Mouse (Mus musculus) cerebellum, adult 8-10 months (tissue): ENCODE data around the gene Krtap5-2.
"Not testable (repeated sequence)": the region's sequence is repeated elsewhere in the genome, so short reads cannot be mapped to it uniquely, and the experiment has no call there.

Experiments used
- DNase-seq: peaks from one replicate; pipeline ENCODE4 v3.0.0; 2022

The Krtap5-2 gene

DNA sequence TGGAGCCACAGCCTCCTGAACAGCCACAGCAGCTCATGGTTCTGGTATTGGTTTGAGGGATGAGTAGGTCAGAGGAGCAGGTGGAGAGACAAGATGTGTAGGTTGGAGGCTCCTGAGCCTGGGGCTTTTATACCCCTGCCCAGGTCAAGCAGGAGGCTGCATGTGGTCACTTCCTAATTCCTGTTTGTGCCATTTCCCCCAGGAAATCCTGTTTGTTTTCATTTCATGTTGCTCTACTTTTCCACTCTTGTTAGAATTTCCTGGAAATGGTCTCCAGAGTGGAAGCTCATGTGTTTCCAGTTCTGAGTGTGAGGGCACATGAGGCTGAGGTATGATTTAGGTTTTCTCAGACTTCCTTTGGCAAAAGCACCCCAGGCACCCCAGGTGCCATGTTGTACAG, at the start of gene Krtap5-2:
Gene Krtap5-2 (minus strand): TSS at position 101 of the 400 bp plus-strand sequence.
- DNase-seq: not testable (repeated sequence)

- DNase-seq: no peak
These were observed 48.7 kb upstream of the Krtap5-2 start for GRCm38 (mm10) chr7:142224518-142224917.

DNA sequence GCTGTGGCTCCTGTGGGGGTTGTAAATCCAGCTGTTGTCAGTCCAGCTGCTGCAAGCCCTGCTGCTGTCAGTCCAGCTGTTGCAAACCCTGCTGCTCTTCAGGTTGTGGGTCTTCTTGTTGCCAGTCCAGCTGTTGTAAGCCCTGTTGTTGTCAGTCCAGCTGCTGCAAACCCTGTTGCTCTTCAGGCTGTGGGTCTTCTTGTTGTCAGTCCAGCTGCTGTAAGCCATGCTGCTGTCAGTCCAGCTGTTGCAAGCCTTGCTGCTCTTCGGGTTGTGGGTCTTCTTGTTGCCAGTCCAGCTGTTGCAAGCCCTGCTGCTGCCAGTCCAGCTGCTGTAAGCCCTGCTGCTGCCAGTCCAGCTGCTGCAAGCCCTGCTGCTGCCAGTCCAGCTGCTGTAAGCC, 36.3 kb upstream of the Krtap5-2 start:
- DNase-seq: not testable (repeated sequence)

DNA sequence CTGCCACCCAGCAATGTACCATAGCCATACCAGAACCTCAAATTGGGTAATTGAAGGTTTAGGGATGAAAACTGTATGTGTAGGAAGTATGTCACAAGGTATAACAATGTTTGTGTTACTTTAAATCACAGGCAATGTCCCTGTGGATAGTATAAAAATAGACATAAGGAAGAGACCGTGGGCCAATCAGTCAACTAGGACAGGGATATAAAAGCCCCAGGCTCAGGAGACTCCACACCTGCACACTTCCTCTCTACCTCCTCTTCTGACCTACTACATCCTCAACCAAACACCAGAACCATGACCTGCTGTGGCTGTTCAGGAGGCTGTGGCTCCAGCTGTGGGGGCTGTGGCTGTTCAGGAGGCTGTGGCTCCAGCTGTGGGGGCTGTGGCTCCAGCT, 35.8 kb upstream of the Krtap5-2 start, which contains the start of gene Gm7579:
Gene Gm7579 (plus strand): TSS at position 301 of the 400 bp plus-strand sequence.
- DNase-seq: no peak

GRCm38 (mm10) chr7:142206891-142207290, 31.1 kb upstream of the Krtap5-2 start:
- not testable (repeated sequence) for DNase-seq

GRCm38 (mm10) chr7:142205488-142205887, 29.7 kb upstream of the Krtap5-2 start:
- DNase-seq: no peak

GRCm38 (mm10) chr7:142201064-142201463, 25.3 kb upstream of the Krtap5-2 start, which contains the start of gene Krtap5-3:
Krtap5-3 (plus strand) TSS chr7:142201364.
- no peak for DNase-seq

- DNase-seq: no peak
These were observed 22.9 kb upstream of the Krtap5-2 start for GRCm38 (mm10) chr7:142198748-142199147.

GRCm38 (mm10) chr7:142190289-142190688, 14.5 kb upstream of the Krtap5-2 start, which contains the start of gene Gm10153:
Gm10153 (minus strand) TSS chr7:142190389.
- DNase-seq: no peak

- no peak for DNase-seq
These were observed 12.4 kb upstream of the Krtap5-2 start for GRCm38 (mm10) chr7:142188156-142188555.

DNA sequence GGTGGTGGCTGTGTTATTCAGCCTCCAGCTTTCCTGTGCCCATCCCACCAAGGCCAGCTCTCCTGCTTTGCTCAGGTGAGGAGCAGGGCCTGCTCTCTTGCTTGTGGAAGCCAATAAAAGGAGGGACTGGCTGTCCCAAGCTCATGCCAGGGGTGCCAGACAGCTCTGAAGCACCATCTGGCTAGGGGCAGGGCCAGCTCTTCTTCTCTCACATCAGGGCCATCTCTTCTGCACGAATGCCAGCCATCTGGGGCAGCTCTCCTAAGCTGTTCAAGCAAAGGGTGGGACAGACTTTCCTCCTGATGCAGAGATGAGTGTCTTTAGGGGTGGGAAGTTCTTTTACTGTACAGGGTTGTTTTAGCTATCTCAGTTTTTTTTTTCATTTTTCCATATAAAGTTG, 5.2 kb upstream of the Krtap5-2 start:
- no peak for DNase-seq

DNA sequence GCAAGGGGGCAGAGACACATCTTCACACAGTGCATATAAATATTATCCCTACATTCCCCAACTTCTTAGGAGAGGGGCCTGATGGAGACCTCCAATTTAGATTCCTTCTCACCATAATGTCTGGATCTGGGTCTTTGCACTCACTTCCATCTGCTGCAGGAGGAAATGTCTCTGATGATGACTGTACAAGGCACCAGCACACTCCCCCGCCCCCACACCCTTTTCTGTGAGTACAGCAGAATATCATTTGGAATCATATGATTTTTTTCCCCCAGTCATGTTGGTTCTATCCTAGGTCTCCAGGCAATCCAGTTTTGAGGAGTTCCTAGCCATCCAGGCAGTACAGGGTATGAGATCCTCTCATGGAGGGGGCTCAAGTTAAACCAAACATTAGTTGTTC, 2.9 kb upstream of the Krtap5-2 start:
- no peak for DNase-seq

- DNase-seq: no peak
These were observed 6.0 kb downstream of the Krtap5-2 start for GRCm38 (mm10) chr7:142169836-142170235.

GRCm38 (mm10) chr7:142165639-142166038, 10.2 kb downstream of the Krtap5-2 start, which contains the start of gene Gm4553:
Gm4553 (minus strand) TSS chr7:142165739.
- DNase-seq: not testable (repeated sequence)

- no peak for DNase-seq
These were observed 16.4 kb downstream of the Krtap5-2 start for GRCm38 (mm10) chr7:142159366-142159765.

- DNase-seq: not testable (repeated sequence)
These were observed 18.8 kb downstream of the Krtap5-2 start, which contains the start of gene Gm29735 for GRCm38 (mm10) chr7:142157013-142157412. Gm29735 (minus strand) TSS chr7:142157113.

GRCm38 (mm10) chr7:142155308-142155707, 20.5 kb downstream of the Krtap5-2 start:
- DNase-seq: no peak

GRCm38 (mm10) chr7:142152191-142152590, 23.6 kb downstream of the Krtap5-2 start:
- no peak for DNase-seq

- no peak for DNase-seq
These were observed 27.2 kb downstream of the Krtap5-2 start for GRCm38 (mm10) chr7:142148633-142149032.

DNA sequence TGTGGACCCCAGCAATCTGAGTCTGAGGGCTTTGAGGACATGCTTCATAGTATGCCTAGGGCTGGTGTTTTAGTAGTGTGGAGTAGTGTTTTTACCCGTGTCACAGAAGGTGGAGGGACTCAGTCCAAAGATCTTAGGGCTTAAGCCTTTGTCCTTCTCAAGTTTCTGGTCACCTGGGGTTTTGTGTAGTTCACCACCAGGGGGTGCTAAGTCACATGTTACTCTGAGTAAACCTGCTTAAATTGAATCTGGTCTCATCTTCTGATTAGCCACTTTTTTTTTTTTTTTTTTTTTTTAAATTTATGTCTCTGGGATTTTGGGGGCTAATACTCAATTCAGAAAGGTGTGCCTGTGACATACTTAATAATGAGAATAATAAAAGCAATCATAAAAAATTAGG, 29.8 kb downstream of the Krtap5-2 start:
- DNase-seq: peak; percentile 16

DNA sequence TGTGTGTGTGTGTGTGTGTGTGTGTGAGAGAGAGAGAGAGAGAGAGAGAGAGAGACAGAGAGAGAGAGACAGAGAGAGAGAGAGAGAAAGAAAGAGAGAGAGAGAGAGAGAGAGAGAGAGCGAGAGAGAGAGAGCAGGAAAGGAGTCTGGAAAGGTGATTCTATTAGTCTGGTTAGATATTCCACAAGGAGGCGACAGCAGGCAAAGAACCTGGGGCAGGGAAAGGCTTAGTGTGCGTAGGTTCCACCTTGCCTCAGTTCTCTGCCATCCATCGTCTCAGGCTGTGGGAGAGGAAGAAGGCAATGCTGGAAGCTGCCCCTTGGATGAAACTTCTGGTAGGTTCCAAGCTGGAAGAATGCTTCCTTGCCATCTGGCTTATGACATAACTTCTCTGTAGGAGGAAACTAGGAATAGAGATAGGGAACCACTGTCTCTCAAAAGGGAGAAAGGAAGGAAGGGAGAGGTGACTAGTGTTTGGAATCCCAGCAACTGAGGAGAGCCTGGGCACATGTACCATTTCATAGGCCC, 30.3 kb downstream of the Krtap5-2 start:
- DNase-seq: no peak

- no peak for DNase-seq
These were observed 31.3 kb downstream of the Krtap5-2 start, which contains the start of gene Gm45337 for GRCm38 (mm10) chr7:142144507-142144906. Gm45337 (minus strand) TSS chr7:142144607.

DNA sequence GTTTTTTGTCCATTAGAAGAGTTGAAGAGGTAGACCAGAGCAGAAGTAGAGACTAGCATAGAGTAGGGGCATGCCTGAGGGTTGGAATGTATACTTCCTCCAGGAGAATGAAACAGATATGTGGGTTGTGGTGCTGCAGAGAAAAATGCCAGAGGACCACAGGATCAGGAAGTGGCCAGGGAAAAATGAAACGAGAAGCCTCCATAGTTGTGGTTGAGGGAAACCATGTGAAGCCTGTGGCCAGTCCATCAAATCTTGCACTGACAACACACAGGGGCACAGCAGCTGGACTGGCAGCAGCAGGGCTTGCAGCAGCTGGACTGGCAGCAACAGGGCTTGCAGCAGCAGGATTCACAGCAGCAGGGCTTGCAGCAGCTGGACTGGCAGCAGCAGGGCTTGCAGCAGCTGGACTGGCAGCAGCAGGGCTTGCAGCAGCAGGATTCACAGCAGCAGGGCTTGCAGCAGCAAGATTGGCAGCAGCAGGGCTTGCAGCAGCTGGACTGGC, 32.2 kb downstream of the Krtap5-2 start:
- not testable (repeated sequence) for DNase-seq

DNA sequence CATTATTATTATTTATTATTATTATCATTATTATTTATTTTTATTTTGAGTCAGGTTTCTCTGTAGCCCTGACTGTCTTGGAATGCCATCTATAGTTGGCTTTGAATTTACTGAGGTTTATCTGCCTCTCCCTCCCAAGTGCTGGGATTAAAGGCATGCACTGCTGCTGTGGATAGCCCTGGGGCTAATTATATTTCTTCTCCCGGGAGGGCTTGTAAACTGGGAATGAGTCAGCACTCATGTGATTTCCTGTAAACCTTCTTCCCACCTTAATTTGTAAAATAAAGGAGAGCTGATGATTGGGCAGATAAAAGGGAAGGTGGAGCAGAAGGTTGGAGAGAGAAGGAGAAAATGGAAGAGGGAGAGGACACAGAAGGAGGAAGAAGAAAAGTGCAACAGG, 35.1 kb downstream of the Krtap5-2 start:
- DNase-seq: no peak

DNA sequence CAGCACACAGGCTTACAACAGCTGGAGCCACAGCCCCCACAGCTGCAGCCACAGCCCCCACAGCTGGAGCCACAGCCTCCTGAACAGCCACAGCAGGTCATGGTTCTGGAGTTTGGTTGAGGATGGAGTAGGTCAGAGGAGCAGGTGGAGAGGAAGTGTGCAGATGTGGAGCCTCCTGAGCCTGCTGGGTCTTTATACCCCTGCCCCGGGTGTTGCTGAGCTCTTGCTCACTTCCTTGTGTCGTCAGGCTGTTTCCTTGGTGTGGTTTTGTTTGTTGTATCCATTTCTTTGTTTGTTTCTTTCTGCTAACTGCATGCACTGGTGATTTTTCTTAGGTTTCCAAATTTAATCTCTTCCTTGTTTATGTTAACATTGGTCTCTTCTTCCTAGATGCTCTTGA, 39.9 kb downstream of the Krtap5-2 start, which contains the start of gene Gm39115:
Gene Gm39115 (minus strand): TSS at position 101 of the 400 bp plus-strand sequence.
- not testable (repeated sequence) for DNase-seq
